Comparison of ENCODE assay signal across 8 mouse cellular contexts in the genomic region with DNA sequence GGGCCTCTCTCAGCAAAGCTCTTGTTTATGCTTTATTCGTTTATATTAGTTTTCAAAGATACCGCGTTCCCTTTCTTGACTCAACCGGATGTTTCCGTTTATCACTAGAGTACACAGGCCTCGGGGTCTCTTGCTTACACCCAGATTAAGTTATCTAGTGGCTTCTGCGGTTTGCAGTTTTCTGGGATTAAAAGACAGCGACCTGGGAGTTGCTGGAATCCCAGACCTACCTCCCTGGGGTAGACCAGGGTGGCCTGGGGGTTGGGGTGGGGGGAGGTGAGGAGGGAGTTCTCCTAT. TPM values are rescaled to one million over a fixed set of nuclear protein-coding genes. Genes with fewer than 3 reads are reported as not detected.
DNase-seq lines count a peak whose midpoint lies in the region; ATAC-seq lines count a peak whose summit lies in the region.

No protein-coding gene starts in this region.

- H3K4me1 ChIP-seq in kidney, embryonic 14.5 days (ENCODE audit: control insufficient read depth, insufficient read depth, low read length) = 0 out of 2 replicates have a peak, but pooled peaks cover 3% of the 10 kb centered on the region
- H3K4me1 ChIP-seq in embryonic facial prominence, embryonic 11.5 days (ENCODE audit: control insufficient read depth, insufficient read depth, low read length) = no peaks in the 10 kb centered on the region
- H3K4me1 ChIP-seq in intestine, embryonic 14.5 days (replicated peaks; ENCODE audit: control insufficient read depth, insufficient read depth, low read length) = 0 out of 2 replicates have a peak, but pooled peaks cover 4% of the 10 kb centered on the region
- H3K4me1 ChIP-seq in midbrain, embryonic 14.5 days (ENCODE audit: control insufficient read depth, insufficient read depth, low read length) = peaks cover 9% of the 10 kb centered on the region

- peak overlapping the region; percentile 63; the same call in 1 of the 2 replicates for H3K9ac ChIP-seq in kidney, embryonic 14.5 days (ENCODE audit: low read depth, low read length)
- H3K9ac ChIP-seq in embryonic facial prominence, embryonic 11.5 days (replicated peaks; ENCODE audit: low read length) = no peak overlapping the region
- peak overlapping the region; percentile 65 for H3K9ac ChIP-seq in intestine, embryonic 14.5 days (ENCODE audit: low read length)
- no peak overlapping the region for H3K9ac ChIP-seq in midbrain, embryonic 14.5 days (replicated peaks; ENCODE audit: low read length)

- H3K27me3 ChIP-seq in kidney, embryonic 14.5 days (ENCODE audit: control insufficient read depth, insufficient read depth, low read length) = no peaks in the 10 kb centered on the region
- H3K27me3 ChIP-seq in embryonic facial prominence, embryonic 11.5 days (ENCODE audit: control insufficient read depth, insufficient read depth, low read length) = no peaks in the 10 kb centered on the region
- H3K27me3 ChIP-seq in intestine, embryonic 14.5 days (replicated peaks; ENCODE audit: control insufficient read depth, insufficient read depth, low read length) = no peaks in the 10 kb centered on the region
- H3K27me3 ChIP-seq in midbrain, embryonic 14.5 days (ENCODE audit: control insufficient read depth, insufficient read depth, low read length) = no peaks in the 10 kb centered on the region

- peak overlapping the region; percentile 79 for H3K4me2 ChIP-seq in kidney, embryonic 14.5 days (replicated peaks; ENCODE audit: low read depth, low read length)
- peak overlapping the region; percentile 99 for H3K4me2 ChIP-seq in embryonic facial prominence, embryonic 11.5 days (ENCODE audit: low read depth, low read length)
- peak overlapping the region; percentile 100 for H3K4me2 ChIP-seq in intestine, embryonic 14.5 days (ENCODE audit: low read length)
- H3K4me2 ChIP-seq in midbrain, embryonic 14.5 days (ENCODE audit: low read length) = peak overlapping the region; percentile 100

- no peaks in the 10 kb centered on the region for H3K36me3 ChIP-seq in kidney, embryonic 14.5 days (ENCODE audit: control insufficient read depth, insufficient read depth, low read length)
- H3K36me3 ChIP-seq in embryonic facial prominence, embryonic 11.5 days (replicated peaks; ENCODE audit: control insufficient read depth, insufficient read depth, low read depth, low read length) = no peaks in the 10 kb centered on the region
- H3K36me3 ChIP-seq in intestine, embryonic 14.5 days (ENCODE audit: control insufficient read depth, insufficient read depth, low read length) = no peaks in the 10 kb centered on the region
- H3K36me3 ChIP-seq in midbrain, embryonic 14.5 days (ENCODE audit: control insufficient read depth, insufficient read depth, low read length) = no peaks in the 10 kb centered on the region

- H3K9me3 ChIP-seq in kidney, embryonic 14.5 days (ENCODE audit: control insufficient read depth, low read length) = no peaks in the 10 kb centered on the region
- H3K9me3 ChIP-seq in embryonic facial prominence, embryonic 11.5 days (replicated peaks; ENCODE audit: control insufficient read depth, low read length) = no peaks in the 10 kb centered on the region
- 0 out of 2 replicates have a peak, but pooled peaks cover 3% of the 10 kb centered on the region for H3K9me3 ChIP-seq in intestine, embryonic 14.5 days (ENCODE audit: control insufficient read depth, low read length)
- no peaks in the 10 kb centered on the region for H3K9me3 ChIP-seq in midbrain, embryonic 14.5 days (ENCODE audit: control insufficient read depth, low read length)

- no peak overlapping the region for H3K27ac ChIP-seq in kidney, embryonic 14.5 days (ENCODE audit: low read depth, low read length)
- H3K27ac ChIP-seq in embryonic facial prominence, embryonic 11.5 days (replicated peaks; ENCODE audit: low read depth, low read length) = no peak overlapping the region
- no peak overlapping the region for H3K27ac ChIP-seq in intestine, embryonic 14.5 days (ENCODE audit: low read depth)
- no peak overlapping the region for H3K27ac ChIP-seq in midbrain, embryonic 14.5 days (replicated peaks; ENCODE audit: low read depth, low read length)

- H3K4me3 ChIP-seq in kidney, embryonic 14.5 days (ENCODE audit: low read length) = peak overlapping the region; percentile 59
- peak overlapping the region; percentile 67 for H3K4me3 ChIP-seq in embryonic facial prominence, embryonic 11.5 days (ENCODE audit: low read depth, low read length)
- peak overlapping the region; percentile 68 for H3K4me3 ChIP-seq in intestine, embryonic 14.5 days (ENCODE audit: low read depth, low read length)
- peak overlapping the region; percentile 72 for H3K4me3 ChIP-seq in midbrain, embryonic 14.5 days (replicated peaks; ENCODE audit: low read depth, low read length)

- 0 out of 2 replicates have a peak, but pooled peaks have one; percentile 7 for ATAC-seq in kidney, embryonic 14.5 days (ENCODE audit: low FRiP score, low TSS enrichment)
- no peak for ATAC-seq in embryonic facial prominence, embryonic 11.5 days (replicated peaks; ENCODE audit: insufficient number of reproducible peaks, low FRiP score, low TSS enrichment, low read depth)
- no peak; the same call in 1 of the 2 replicates for ATAC-seq in intestine, embryonic 14.5 days (replicated peaks; ENCODE audit: low FRiP score, low TSS enrichment, low read depth)
- ATAC-seq in midbrain, embryonic 14.5 days (ENCODE audit: low FRiP score, low TSS enrichment) = peak; percentile 7; the same call in 1 of the 2 replicates

- WGBS in kidney, embryonic 14.5 days = 6% methylated on average over 8 of the region's 8 CpGs
- WGBS in embryonic facial prominence, embryonic 11.5 days = 2% methylated on average over 8 of the region's 8 CpGs
- WGBS in intestine, embryonic 14.5 days = 3% methylated on average over 8 of the region's 8 CpGs
- 1% methylated on average over 8 of the region's 8 CpGs for WGBS in midbrain, embryonic 14.5 days

- no peak for DNase-seq in kidney, postnatal 10 days
- DNase-seq in embryonic facial prominence, embryonic 11.5 days (ENCODE audit: low spot score) = peak; percentile 38
- DNase-seq in intestine, embryonic 14.5 days (ENCODE audit: low spot score) = no peak
- peak; percentile 46 for DNase-seq in midbrain, embryonic 14.5 days
- no peak for DNase-seq in layer of hippocampus, postnatal 14 days (ENCODE audit: low spot score in 2 of 2)
- DNase-seq in right cerebral cortex, adult 2 months (ENCODE audit: low spot score in 2 of 2) = no peak
- no peak for DNase-seq in right cerebral cortex, postnatal 36 days (ENCODE audit: low spot score in 2 of 2)

RNA-seq across cellular contexts. Expression of a gene that starts 0.7 kb away (rescaled TPM):
- 2.2 and 3.4 TPM in 2 replicates for polyA plus RNA-seq in kidney, embryonic 14.5 days (2014; fragmentation: Nextera tagmentation; extraction: Ambion mirVana)
- 5.7 and 6.1 TPM in 2 replicates for polyA plus RNA-seq in embryonic facial prominence, embryonic 11.5 days (2014; fragmentation: Nextera tagmentation; extraction: Ambion mirVana)
- polyA plus RNA-seq in intestine, embryonic 14.5 days (2014; fragmentation: Nextera tagmentation; extraction: Ambion mirVana) = 3.2 and 3.6 TPM in 2 replicates
- 3.4 and 3.9 TPM in 2 replicates for polyA plus RNA-seq in midbrain, embryonic 14.5 days (2014; fragmentation: Nextera tagmentation; extraction: Ambion mirVana)
- 10 to 100 TPM; 66.7 to 71.6 TPM for total RNA-seq in layer of hippocampus, postnatal 14 days (2021)

Comparison
In these comparisons a context has a peak if more than half of its experiments do, and no peak if none do; other contexts are left out.
1. ATAC-seq: peak in kidney, embryonic 14.5 days (single experiment) and midbrain, embryonic 14.5 days (single experiment); none in embryonic facial prominence, embryonic 11.5 days (single experiment) and intestine, embryonic 14.5 days (single experiment).
2. H3K9ac ChIP-seq: peak in kidney, embryonic 14.5 days (single experiment) and intestine, embryonic 14.5 days (single experiment); none in embryonic facial prominence, embryonic 11.5 days (single experiment) and midbrain, embryonic 14.5 days (single experiment).
3. DNase-seq: peak in embryonic facial prominence, embryonic 11.5 days (single experiment) and midbrain, embryonic 14.5 days (single experiment); none in kidney, postnatal 10 days (single experiment), intestine, embryonic 14.5 days (single experiment), layer of hippocampus, postnatal 14 days (0 of 2), right cerebral cortex, adult 2 months (0 of 2) and right cerebral cortex, postnatal 36 days (0 of 2).
4. Peak in every context shown above with its lines, with median percentiles within 50 percentile points of each other: H3K4me2 ChIP-seq and H3K4me3 ChIP-seq.